Mouse (Mus musculus): ENCODE data around the gene Tfe3.
"Not testable (repeated sequence)": the region's sequence is repeated elsewhere in the genome, so short reads cannot be mapped to it uniquely, and the experiment has no call there.

The Tfe3 gene

DNA sequence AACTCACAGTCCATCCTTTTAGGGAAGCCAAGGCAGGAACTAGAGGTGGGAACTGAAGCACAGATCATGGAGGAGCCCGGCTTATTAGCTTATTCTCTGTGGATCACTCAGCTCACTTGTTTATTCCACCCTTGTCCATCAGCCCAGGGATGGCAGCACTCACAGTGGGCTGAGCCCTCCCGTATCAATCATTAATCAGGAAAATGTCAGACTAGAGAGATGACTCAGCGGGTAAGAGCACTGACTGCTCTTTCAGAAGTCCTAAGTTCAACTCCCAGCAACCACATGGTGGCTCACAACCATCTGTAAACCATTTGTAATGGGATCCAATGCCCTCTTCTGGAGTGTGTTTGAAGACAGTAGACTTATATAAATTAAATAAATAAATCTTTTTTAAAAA is 35.0 kb downstream of the Tfe3 start:
- DNase-seq (ENCODE audit: extremely low read depth, insufficient read length, low spot score) = no peak

DNA sequence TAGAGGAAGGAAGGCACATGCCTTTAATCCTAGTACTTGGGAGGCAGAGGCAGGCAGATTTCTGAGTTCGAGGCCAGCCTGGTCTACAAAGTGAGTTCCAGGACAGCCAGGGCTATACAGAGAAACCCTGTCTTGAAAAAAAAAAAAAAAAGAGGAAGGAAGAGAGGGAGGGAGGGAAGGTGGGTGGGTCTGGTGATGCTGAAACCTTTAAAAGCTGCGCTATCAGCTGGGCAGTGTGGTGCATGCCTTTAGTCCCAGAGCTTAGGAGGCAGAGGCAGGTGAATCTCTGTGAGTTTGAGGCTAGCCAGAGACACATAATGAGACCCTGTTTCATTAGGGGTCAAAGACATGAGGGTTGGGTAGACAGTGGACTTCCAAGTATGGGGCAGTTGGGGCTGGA is 39.8 kb downstream of the Tfe3 start:
- DNase-seq (ENCODE audit: extremely low read depth, insufficient read length, low spot score) = not testable (repeated sequence)

DNA sequence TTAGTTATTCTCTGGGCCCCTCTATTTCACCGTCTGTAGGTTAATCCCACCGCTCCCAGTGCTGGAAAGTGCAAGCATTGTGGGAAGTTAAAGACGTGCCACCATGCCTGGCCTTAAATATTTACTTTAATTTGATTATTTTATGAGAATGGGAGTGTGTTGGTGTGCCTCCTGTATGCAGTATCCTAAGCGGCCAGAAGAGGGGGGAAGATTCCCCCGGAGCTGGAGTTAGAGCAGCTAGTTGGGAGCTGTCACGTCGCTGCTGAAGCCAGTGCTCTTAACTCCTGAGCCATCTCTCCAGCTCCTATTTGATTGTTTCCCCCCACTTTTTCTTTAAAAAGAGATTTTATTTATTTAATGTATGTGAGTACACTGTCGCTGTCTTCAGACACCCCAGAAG is 52.7 kb downstream of the Tfe3 start:
- DNase-seq (ENCODE audit: extremely low read depth, insufficient read length, low spot score) = not testable (repeated sequence)

GRCm38 (mm10) chrX:7821865-7822779 is 59.8 kb downstream of the Tfe3 start, which contains the start of gene Kcnd1:
Gene Kcnd1 (plus strand): TSS chrX:7822289.
- no peak for DNase-seq (ENCODE audit: extremely low read depth, insufficient read length, low spot score)

Measured in 3134 (cell line).